Mouse (Mus musculus): Measurements from ENCODE around the gene Polr1e.
"Not testable (repeated sequence)": the region's sequence is repeated elsewhere in the genome, so short reads cannot be mapped to it uniquely, and the experiment has no call there.

The Polr1e gene

DNA sequence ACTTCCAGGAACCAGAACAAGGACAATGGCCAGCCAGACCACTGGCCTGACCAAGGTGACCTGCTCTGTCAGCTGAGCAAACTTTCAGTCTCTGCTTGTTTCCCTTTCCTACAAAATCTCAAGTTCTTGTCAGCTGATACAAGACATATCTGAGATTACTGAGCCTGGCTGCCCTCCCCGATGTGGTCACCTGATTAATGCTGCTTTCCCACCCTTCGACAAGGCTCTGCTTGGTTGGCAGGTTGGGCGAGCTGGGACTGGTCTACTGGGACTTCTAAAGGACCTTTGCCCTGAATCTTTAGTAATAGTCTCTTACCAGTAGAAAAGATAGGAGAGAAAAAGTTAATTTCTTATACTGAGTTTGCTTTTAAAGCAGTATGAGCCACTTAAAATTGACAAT, 12.9 kb upstream of the Polr1e start:
- no peak for DNase-seq (ENCODE audit: low read depth, low spot score)

- no peak for DNase-seq (ENCODE audit: low read depth, low spot score)
These were observed 7.5 kb upstream of the Polr1e start for GRCm38 (mm10) chr4:45010806-45011415.

- DNase-seq (ENCODE audit: low read depth, low spot score): peak; percentile 12
These were observed 6.7 kb upstream of the Polr1e start for GRCm38 (mm10) chr4:45011581-45012104.

DNA sequence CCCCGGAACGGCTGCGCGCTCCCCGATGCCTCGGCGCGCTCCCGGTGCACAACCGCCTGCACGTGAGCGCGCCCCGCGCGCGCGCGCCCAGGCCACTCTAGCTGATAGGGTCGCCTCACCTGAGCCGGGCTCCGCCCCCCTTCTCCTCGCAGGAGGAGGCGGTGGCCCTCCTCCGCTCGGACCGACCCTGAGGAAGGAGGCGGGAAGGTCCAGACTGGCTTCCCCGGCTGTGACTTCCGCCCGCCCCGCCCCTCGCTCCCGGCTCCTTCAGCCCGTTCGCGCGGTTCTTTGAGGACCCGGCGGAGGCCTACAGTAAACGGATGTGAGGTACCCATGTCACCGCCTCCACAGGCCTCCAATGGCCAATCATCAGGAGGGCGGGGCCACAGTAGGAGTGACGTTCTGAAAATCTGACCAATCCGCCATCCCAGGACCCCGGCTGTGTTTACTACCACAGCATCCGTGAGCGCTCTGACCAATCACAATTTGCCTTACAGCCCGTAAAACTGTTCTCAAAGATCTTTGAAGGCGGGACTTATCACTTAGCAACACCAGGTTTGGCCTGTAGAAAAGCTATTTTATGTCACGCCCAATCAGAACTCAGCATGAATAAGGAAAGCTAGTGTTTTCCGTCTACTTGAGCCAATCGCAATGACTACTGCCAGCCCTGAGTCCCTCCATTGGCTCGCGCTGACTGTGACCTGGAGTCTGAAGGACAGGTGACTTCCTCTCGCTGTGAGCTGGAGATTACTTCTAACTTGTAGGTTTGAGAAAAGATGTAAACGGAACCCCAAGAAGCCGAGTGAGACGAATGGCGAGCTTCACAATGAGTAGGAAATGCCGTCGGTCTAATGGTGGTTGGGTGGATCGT, 6.0 kb upstream of the Polr1e start, which contains the start of gene Zbtb5:
Gene Zbtb5, minus strand, starts transcription at position 308 of the 871 bp plus-strand sequence.
- peak; percentile 100 for DNase-seq (ENCODE audit: low read depth, low spot score)

DNA sequence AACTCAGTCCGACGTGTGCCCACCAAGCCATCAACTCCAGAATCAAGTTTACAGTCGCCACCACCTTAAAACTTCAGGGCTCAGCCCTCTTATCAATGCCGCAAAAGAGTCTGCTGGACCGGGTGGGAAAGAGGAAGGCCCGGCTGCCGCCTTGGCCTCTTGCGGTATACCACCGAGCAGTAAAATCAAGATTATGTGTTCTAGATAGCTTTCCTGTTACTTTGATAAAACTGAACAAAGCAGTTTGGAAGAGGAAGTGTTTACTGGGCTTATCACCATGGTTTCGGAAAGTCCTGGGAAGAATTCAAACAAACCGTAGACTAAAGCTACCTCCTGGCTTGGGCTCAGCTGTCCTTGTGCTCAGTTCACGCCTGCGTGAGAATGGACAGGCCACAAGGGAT, 5.4 kb upstream of the Polr1e start:
- DNase-seq (ENCODE audit: low read depth, low spot score): no peak

DNA sequence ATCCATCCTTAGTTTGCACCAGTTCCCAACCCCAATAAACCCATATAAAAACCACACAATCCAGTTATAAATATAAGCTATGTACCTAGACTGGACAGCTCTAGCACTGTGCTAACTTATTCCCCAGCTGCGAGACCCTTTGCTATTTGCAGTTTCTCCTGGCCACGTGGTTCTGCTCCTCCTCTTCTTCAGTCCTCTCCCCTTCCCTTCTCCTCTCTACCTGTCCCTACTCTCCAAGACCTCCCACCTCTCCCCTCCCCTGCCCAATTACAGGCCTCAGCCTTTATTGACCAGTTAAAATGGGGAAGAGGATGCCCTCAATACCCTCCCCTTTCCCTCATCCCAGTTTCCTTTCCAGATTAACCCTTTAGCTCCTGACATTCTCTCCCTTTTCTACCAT, 4.8 kb upstream of the Polr1e start:
- DNase-seq (ENCODE audit: low read depth, low spot score): no peak

GRCm38 (mm10) chr4:45015615-45016014, 2.8 kb upstream of the Polr1e start:
- peak; percentile 43 for DNase-seq (ENCODE audit: low read depth, low spot score)

GRCm38 (mm10) chr4:45019009-45019408, 626 bp downstream of the Polr1e start:
- no peak for DNase-seq (ENCODE audit: low read depth, low spot score)

DNA sequence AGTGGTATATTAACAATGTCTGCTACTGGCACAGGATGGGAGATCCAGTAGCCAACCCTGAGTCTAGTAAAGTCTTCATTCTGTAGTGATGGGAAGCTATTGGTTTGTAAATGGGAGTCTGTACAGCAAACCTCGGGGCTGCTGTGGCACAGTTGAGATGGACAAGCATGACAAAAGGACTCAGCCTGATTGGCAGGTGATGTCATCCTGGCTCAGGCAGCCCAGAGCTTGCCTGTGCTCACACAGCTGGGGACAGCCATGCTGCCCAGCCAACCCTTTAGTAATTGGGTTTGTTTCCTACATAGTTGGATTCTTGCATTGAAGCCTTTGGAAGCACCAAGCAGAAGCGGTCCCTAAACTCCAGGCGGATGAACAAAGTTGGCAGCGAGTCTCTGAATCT, 8.1 kb downstream of the Polr1e start:
- no peak for DNase-seq (ENCODE audit: low read depth, low spot score)

GRCm38 (mm10) chr4:45032586-45032985, 14.2 kb downstream of the Polr1e start:
- DNase-seq (ENCODE audit: low read depth, low spot score): no peak

- DNase-seq (ENCODE audit: low read depth, low spot score): no peak
These were observed 16.6 kb downstream of the Polr1e start for GRCm38 (mm10) chr4:45034693-45035628.

DNA sequence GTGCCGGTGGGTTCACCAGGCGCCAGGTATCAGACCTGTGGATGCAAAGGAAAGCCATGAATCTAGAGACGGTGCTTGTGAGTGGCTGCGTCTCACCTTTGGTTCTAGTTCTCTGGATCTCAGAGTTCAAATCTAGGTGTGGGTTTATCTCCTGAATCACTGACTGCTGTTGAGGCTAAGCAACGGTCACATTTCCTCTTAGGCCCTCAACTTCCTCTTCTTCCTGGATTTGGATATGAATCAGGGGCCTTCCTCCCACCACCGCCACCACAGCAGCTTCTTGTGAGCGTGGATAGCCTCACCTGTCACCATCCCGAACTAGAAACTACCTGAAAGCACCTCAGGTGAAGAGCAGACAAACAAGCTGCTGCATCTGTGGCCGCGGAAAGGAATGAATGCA, 17.7 kb downstream of the Polr1e start:
- no peak for DNase-seq (ENCODE audit: low read depth, low spot score)

DNA sequence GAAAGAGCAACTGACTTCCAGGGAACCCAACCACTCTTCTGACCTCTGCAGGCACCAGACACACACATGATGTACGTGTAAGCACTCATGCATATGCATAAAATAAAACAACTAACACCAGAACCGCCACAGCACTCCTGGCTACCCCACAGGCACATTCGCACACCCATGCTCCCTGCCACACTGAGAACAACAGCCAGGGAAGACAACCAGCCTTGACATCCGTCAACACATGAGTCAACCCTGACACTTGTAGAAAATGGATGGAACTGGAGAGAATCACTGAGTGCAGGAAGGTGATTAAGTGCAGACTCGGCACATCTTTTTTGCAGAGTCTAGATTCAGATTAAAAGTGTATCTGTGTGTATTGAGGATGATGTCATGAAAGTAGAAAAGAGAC, 18.2 kb downstream of the Polr1e start:
- no peak for DNase-seq (ENCODE audit: low read depth, low spot score)

DNA sequence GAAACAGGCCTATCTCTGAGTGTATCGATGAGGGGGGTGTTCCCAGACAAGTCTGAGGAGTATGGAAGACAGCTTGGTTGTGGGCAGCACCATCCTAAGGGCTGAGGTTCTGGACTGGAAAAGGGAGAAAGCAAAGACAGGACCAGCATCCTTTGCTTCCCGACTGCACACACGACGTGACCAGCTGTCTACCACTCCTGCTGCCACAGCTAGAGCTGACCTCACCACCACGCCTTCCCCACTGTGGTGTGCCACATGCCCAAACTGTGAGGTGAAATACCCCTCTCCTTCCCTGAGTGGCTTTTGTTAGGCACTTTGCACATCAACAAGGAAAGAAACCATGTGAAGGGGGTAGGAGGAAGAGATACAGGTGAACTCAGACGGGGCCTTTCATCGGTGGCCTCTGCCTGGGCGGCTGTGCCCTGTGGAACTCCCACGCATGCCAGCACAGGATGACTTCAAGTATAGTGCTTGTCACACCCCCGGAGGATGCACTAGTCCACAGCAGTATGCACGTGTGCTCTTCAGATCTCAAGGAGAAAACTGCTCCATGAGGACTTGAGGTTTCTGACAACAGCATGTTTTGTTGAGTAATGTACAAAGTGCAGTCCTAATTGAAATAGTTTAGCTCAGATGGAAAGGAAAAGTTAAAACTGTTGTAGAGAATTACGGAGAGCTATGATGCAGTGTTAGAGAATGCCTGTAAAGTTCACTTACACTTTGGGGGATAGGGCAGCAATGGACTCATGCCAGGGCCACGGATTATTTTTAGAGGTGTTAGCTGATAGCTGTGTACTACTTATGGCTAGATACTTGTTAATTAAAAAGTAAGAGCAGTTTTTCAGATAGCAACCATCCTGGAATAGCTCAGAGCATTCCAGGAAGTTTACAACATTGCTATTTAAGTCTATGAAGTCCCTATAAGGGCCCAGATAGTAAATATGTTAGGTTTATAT, 19.4 kb downstream of the Polr1e start:
- no peak for DNase-seq (ENCODE audit: low read depth, low spot score)

GRCm38 (mm10) chr4:45038879-45039278, 20.5 kb downstream of the Polr1e start:
- DNase-seq (ENCODE audit: low read depth, low spot score): not testable (repeated sequence)

GRCm38 (mm10) chr4:45039546-45039945, 21.2 kb downstream of the Polr1e start:
- not testable (repeated sequence) for DNase-seq (ENCODE audit: low read depth, low spot score)

GRCm38 (mm10) chr4:45040795-45041194, 22.4 kb downstream of the Polr1e start:
- DNase-seq (ENCODE audit: low read depth, low spot score): no peak

GRCm38 (mm10) chr4:45046679-45047078, 28.3 kb downstream of the Polr1e start:
- no peak for DNase-seq (ENCODE audit: low read depth, low spot score)

DNA sequence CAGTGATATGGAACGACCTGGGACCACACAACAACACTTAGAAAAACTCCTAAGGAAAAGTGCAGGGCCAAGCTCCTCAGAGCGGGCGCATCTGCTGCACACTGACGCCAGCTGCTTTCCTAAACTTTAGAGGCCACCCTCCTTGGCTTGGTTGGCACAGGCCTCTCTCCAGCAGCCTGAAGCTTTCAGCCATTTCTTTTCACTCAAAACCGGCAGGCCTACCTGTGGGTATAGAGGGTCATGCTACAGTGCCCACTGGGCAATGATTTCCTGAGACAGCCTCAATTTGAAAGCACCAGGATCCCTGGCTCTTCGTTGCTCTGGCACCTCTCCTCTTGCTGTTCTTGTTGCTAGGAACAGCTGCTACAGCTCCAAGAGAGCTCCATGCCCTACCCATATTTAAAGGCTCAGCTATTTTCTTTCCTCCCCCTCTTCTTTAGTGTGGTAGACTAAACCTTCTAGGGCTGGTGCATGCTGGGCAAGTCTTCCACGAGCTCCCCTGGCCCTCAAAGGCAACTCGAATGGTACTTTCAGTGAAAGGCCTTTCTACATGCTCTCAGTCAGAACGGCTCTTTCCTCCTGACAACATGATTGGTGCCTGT, 29.0 kb downstream of the Polr1e start:
- DNase-seq (ENCODE audit: low read depth, low spot score): no peak

- DNase-seq (ENCODE audit: low read depth, low spot score): no peak
These were observed 29.6 kb downstream of the Polr1e start for GRCm38 (mm10) chr4:45047956-45048355.

Measured in brain, embryonic 18.5 days (tissue).